Mouse (Mus musculus): ENCODE results near the gene Satb1. TPM values are rescaled to one million over a fixed set of nuclear protein-coding genes. Genes with fewer than 3 reads are reported as not detected.

The Satb1 gene
- 0.81 and 0.92 TPM in 2 replicates for polyA plus RNA-seq (2015; fragmentation: Nextera tagmentation; extraction: Ambion mirVana)

DNA sequence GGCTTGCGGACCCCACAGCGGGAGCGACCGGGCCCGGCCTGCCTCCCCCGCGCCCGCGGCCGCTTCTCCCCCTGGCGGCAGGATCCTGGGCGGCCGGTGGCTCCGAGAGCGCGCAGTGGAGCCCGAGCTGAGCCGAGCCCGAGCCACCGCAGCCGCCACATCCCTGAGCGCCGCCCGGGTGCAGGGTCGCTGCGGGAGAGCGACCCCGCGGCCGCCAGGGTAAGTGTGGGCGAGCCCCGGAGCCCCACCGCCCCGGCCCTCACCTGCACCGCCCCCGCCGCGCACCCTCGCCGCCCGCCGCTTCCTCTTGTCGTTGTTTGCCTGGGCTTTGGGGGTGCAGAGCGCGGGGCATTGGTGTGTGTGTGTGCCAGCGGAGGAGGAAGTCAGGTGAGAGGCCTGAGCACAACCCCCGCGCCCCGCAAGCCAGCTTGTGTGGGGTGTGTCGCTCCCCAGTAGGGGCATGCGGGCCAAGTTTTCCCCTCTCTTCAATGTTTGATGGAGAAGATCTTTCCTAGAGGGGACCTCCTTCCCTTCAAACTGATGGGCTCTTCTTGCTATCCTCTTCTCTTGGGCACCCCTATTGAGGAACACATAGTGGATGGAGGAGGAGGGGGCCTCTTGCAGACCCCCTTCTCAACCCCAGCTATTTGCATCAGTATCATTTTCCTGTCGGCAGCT is at the start of gene Satb1:
TSS of gene Satb1 (minus strand) at position 391 of the 678 bp plus-strand sequence.
- H3K4me3 ChIP-seq (ENCODE audit: low read depth, low read length), result peak within 1 kb of the TSS; percentile 63
- no peaks in the 10 kb centered on the region for H3K4me1 ChIP-seq (ENCODE audit: control insufficient read depth, low read depth, low read length)
- H3K9ac ChIP-seq (ENCODE audit: low read depth, low read length), result peak within 1 kb of the TSS; percentile 12; the same call in 1 of the 2 replicates
- no peak within 1 kb of the TSS for H3K27ac ChIP-seq (ENCODE audit: low read length)
- WGBS (ENCODE audit: insufficient replicate concordance), result under 1% methylated on average over 39 of the region's 52 CpGs
- ATAC-seq (ENCODE audit: low read depth), result peak; percentile 65
- no peaks in the 10 kb centered on the region for H3K9me3 ChIP-seq (replicated peaks; ENCODE audit: control insufficient read depth, low read length)
- H3K27me3 ChIP-seq (ENCODE audit: control insufficient read depth, insufficient read depth, low read depth, low read length), result peaks cover 50% of the 10 kb centered on the region
- peak within 1 kb of the TSS; percentile 68 for H3K4me2 ChIP-seq (ENCODE audit: low read depth, low read length)
- H3K36me3 ChIP-seq (ENCODE audit: control insufficient read depth, insufficient read depth), result no peaks in the 10 kb centered on the region

DNA sequence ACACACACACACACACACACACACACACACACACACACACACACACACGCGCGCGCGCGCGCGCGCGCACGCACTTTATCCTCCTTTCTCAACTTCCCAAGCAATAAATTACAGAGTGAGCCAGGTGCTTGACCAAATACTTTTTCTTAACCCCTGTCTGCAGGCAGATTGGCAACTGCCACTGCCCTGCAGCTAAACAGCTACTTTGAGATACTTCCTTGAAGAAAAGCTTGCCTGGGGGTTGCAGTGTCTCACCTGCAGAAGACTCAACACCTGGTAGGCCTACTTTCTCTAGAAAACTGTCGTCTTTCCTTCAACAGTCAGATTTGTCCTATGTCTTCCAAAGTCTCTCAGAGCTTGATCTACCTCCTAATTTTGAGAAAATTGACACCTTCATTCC is 49.5 kb upstream of the Satb1 start:
- Histone ChIP-seq H3K9me3 (replicated peaks; ENCODE audit: control insufficient read depth, low read length) (no peaks in the 10 kb centered on the region), H3K9ac (ENCODE audit: low read depth, low read length) (no peak overlapping the region), H3K4me3 (ENCODE audit: low read depth, low read length) (no peak overlapping the region), H3K27ac (ENCODE audit: low read length) (no peak overlapping the region), H3K36me3 (ENCODE audit: control insufficient read depth, insufficient read depth) (no peaks in the 10 kb centered on the region), H3K4me1 (ENCODE audit: control insufficient read depth, low read depth, low read length) (no peaks in the 10 kb centered on the region), H3K27me3 (ENCODE audit: control insufficient read depth, insufficient read depth, low read depth, low read length) (no peaks in the 10 kb centered on the region), H3K4me2 (ENCODE audit: low read depth, low read length) (no peak overlapping the region)
- WGBS (ENCODE audit: insufficient replicate concordance), result 52% methylated on average over 3 of the region's 12 CpGs
- ATAC-seq (ENCODE audit: low read depth), result no peak

DNA sequence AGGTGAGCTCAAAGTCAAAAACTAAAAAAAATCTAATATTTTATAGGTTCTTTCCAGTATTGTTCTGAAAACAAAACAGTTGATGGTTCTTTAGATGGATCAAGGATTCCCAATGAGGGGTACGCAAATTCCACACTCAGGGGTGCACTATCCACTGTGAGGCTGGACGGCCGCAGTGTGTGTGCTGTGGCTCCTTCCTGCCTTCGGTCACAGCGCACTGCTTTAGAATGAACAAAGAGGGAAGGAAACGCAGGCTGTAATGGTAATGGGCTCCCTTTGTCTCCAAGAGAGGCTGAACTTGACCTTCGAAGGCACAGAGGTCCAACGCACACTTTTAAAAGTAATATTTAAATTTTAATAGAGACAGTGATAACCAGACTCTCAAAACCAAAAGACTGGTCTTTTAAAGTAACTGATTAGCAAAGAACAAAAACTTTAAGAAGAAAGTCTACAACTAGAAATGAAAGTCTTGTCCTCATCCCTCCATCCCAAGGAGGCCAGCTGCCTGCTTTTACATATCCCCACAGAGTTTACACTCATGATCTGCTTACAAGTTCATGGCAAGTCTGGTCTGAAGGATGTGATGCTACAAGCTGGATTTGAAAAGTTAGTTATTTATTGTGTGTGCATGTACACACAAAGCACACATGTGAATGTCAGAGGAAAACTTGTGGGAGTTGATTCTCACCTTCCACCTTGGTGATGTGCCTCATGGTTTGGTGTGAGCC is 48.0 kb upstream of the Satb1 start:
- no peak overlapping the region for H3K9ac ChIP-seq (ENCODE audit: low read depth, low read length)
- H3K4me1 ChIP-seq (ENCODE audit: control insufficient read depth, low read depth, low read length), result no peaks in the 10 kb centered on the region
- H3K4me2 ChIP-seq (ENCODE audit: low read depth, low read length), result no peak overlapping the region
- no peaks in the 10 kb centered on the region for H3K36me3 ChIP-seq (ENCODE audit: control insufficient read depth, insufficient read depth)
- ATAC-seq (ENCODE audit: low read depth), result no peak
- H3K4me3 ChIP-seq (ENCODE audit: low read depth, low read length), result no peak overlapping the region
- WGBS (ENCODE audit: insufficient replicate concordance), result 52% methylated on average over 8 of the region's 8 CpGs
- H3K9me3 ChIP-seq (replicated peaks; ENCODE audit: control insufficient read depth, low read length), result no peaks in the 10 kb centered on the region
- no peaks in the 10 kb centered on the region for H3K27me3 ChIP-seq (ENCODE audit: control insufficient read depth, insufficient read depth, low read depth, low read length)
- no peak overlapping the region for H3K27ac ChIP-seq (ENCODE audit: low read length)

DNA sequence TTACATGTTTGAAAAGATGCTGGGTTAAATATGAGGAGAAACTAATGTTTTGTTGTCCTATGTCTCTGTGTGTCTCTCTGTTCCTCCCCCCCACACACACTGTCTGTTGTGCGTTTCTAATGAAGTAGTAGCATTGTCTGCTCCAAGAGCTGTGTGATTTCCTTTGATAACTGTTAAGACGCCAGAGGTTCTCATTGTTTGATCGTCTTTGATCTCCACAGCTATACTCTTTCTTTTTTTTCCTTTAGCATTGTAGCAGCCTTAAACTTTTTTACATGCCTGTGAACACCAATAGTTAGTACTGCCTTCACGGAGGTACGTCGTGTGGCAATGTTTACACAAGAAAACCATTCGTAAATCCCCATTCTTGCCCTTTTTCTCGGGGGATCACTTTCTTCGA is 47.1 kb upstream of the Satb1 start:
- 57% methylated on average over 9 of the region's 9 CpGs for WGBS (ENCODE audit: insufficient replicate concordance)
- Histone ChIP-seq H3K4me1 (ENCODE audit: control insufficient read depth, low read depth, low read length) (no peaks in the 10 kb centered on the region), H3K27me3 (ENCODE audit: control insufficient read depth, insufficient read depth, low read depth, low read length) (no peaks in the 10 kb centered on the region), H3K36me3 (ENCODE audit: control insufficient read depth, insufficient read depth) (no peaks in the 10 kb centered on the region), H3K9me3 (replicated peaks; ENCODE audit: control insufficient read depth, low read length) (no peaks in the 10 kb centered on the region), H3K27ac (ENCODE audit: low read length) (no peak overlapping the region), H3K9ac (ENCODE audit: low read depth, low read length) (no peak overlapping the region), H3K4me3 (ENCODE audit: low read depth, low read length) (no peak overlapping the region), H3K4me2 (ENCODE audit: low read depth, low read length) (no peak overlapping the region)
- no peak for ATAC-seq (ENCODE audit: low read depth)

DNA sequence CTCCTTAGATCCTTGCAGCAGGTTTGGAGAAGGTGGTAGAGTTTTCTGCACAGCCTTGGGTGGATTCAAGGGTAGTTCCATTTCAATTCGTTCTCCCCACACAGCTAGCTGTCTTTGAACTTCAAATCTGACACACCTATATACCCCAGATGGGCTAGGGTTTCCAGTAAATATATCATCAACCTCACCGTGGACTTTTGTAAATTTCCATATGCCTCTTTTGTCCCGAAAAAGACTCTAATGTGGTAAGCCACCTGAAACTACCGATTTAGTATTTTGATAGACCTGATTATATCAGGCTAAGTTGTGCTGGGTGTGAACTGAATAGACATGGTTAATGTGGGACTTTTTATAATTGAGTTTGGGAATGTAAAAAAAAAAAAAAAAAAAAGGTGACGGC is 46.6 kb upstream of the Satb1 start:
- no peaks in the 10 kb centered on the region for H3K4me1 ChIP-seq (ENCODE audit: control insufficient read depth, low read depth, low read length)
- H3K4me3 ChIP-seq (ENCODE audit: low read depth, low read length), result no peak overlapping the region
- no peak for ATAC-seq (ENCODE audit: low read depth)
- no peak overlapping the region for H3K27ac ChIP-seq (ENCODE audit: low read length)
- H3K27me3 ChIP-seq (ENCODE audit: control insufficient read depth, insufficient read depth, low read depth, low read length), result no peaks in the 10 kb centered on the region
- no peak overlapping the region for H3K4me2 ChIP-seq (ENCODE audit: low read depth, low read length)
- no peaks in the 10 kb centered on the region for H3K36me3 ChIP-seq (ENCODE audit: control insufficient read depth, insufficient read depth)
- WGBS (ENCODE audit: insufficient replicate concordance), result 61% methylated on average over 5 of the region's 5 CpGs
- no peaks in the 10 kb centered on the region for H3K9me3 ChIP-seq (replicated peaks; ENCODE audit: control insufficient read depth, low read length)
- H3K9ac ChIP-seq (ENCODE audit: low read depth, low read length), result no peak overlapping the region

DNA sequence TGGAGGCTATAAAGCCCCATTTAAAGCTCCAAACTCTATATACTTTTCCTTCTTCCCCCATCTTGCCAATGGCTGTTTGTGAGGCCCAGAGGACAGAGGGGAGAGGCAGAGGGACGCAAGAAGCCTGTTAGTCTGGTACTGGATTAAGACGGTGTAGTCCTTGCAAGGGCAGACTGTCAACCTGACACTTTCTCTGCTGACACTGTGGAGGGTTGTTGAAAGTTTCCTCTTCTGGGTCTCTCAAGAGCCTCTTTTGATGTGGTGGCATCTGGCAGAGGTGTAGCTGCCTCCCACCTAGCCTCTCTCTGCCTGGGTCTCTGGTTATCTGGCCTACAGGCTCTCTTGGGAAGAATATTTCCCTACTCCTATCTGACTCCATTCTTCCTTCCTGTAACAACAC is 46.1 kb upstream of the Satb1 start:
- Histone ChIP-seq H3K4me3 (ENCODE audit: low read depth, low read length) (no peak overlapping the region), H3K4me2 (ENCODE audit: low read depth, low read length) (no peak overlapping the region), H3K4me1 (ENCODE audit: control insufficient read depth, low read depth, low read length) (no peaks in the 10 kb centered on the region), H3K9me3 (replicated peaks; ENCODE audit: control insufficient read depth, low read length) (no peaks in the 10 kb centered on the region), H3K36me3 (ENCODE audit: control insufficient read depth, insufficient read depth) (no peaks in the 10 kb centered on the region), H3K27me3 (ENCODE audit: control insufficient read depth, insufficient read depth, low read depth, low read length) (no peaks in the 10 kb centered on the region), H3K27ac (ENCODE audit: low read length) (no peak overlapping the region), H3K9ac (ENCODE audit: low read depth, low read length) (no peak overlapping the region)
- ATAC-seq (ENCODE audit: low read depth), result no peak
- 62% methylated on average over 2 of the region's 2 CpGs for WGBS (ENCODE audit: insufficient replicate concordance)

DNA sequence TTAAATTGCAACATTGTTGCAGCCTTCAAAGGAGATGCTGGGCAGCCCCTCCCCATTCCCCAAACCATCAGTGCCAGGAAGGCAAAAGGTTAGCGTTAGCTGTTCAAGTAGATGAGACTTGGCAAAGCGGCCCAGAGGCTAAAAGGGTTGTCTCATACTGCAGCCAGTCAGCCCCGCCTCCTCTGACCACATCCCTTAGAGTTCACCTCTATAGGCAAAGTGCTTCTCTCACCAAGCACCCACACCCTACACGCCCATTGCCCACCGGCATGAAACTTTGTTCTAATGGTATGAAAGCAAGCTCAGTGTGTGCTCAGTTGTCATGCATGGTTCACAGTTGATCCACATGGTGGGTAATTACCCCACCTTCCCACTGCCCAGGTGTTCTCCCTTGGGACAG is 43.4 kb upstream of the Satb1 start:
- 71% methylated on average over 5 of the region's 5 CpGs for WGBS (ENCODE audit: insufficient replicate concordance)
- no peaks in the 10 kb centered on the region for H3K9me3 ChIP-seq (replicated peaks; ENCODE audit: control insufficient read depth, low read length)
- H3K27me3 ChIP-seq (ENCODE audit: control insufficient read depth, insufficient read depth, low read depth, low read length), result no peaks in the 10 kb centered on the region
- no peak overlapping the region for H3K4me2 ChIP-seq (ENCODE audit: low read depth, low read length)
- no peak overlapping the region for H3K9ac ChIP-seq (ENCODE audit: low read depth, low read length)
- H3K4me3 ChIP-seq (ENCODE audit: low read depth, low read length), result no peak overlapping the region
- no peak for ATAC-seq (ENCODE audit: low read depth)
- H3K4me1 ChIP-seq (ENCODE audit: control insufficient read depth, low read depth, low read length), result no peaks in the 10 kb centered on the region
- H3K36me3 ChIP-seq (ENCODE audit: control insufficient read depth, insufficient read depth), result no peaks in the 10 kb centered on the region
- H3K27ac ChIP-seq (ENCODE audit: low read length), result no peak overlapping the region

DNA sequence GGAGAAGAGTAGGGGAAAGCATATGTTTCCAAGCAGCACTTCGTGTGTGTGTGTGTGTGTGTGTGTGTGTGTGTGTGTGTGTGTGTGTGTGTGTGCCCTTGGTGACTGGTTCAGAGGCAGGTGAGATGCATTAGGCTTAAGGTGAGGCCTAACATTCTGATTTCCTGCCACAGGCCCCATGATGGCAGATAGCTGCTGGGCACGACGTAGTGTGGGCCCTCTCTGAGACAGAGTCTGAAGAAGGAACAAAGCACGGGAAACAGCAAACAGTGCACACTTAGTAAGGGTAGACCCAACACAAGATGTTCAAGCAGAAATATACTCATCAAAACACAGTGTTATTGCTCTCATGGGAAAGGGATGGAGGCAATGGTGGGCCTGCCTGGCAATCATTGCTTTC is 24.5 kb upstream of the Satb1 start:
- Histone ChIP-seq H3K9me3 (replicated peaks; ENCODE audit: control insufficient read depth, low read length) (no peaks in the 10 kb centered on the region), H3K27me3 (ENCODE audit: control insufficient read depth, insufficient read depth, low read depth, low read length) (no peaks in the 10 kb centered on the region), H3K9ac (ENCODE audit: low read depth, low read length) (no peak overlapping the region), H3K4me1 (ENCODE audit: control insufficient read depth, low read depth, low read length) (no peaks in the 10 kb centered on the region), H3K36me3 (ENCODE audit: control insufficient read depth, insufficient read depth) (no peaks in the 10 kb centered on the region), H3K27ac (ENCODE audit: low read length) (no peak overlapping the region), H3K4me2 (ENCODE audit: low read depth, low read length) (no peak overlapping the region), H3K4me3 (ENCODE audit: low read depth, low read length) (no peak overlapping the region)
- no peak for ATAC-seq (ENCODE audit: low read depth)
- 67% methylated on average over 4 of the region's 4 CpGs for WGBS (ENCODE audit: insufficient replicate concordance)

DNA sequence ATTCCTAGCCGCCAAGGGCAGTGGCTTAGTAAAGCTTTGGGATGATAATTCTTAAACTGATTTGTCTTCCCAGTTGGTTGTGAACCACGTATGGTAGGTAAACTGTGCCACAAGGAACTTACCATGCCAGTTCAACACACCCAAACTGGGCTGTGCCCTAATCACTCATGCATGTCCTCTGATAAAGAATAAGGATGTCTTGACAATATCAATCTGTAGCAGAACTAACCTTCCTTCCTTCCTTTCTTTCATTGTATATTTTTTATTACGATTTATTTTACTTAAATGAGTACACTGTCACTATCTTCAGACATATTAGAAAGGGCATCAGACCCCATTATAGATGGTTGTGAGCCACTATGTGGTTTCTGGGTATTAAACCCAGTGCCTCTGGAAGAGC is 23.2 kb upstream of the Satb1 start:
- H3K9me3 ChIP-seq (replicated peaks; ENCODE audit: control insufficient read depth, low read length), result no peaks in the 10 kb centered on the region
- no peaks in the 10 kb centered on the region for H3K27me3 ChIP-seq (ENCODE audit: control insufficient read depth, insufficient read depth, low read depth, low read length)
- H3K4me1 ChIP-seq (ENCODE audit: control insufficient read depth, low read depth, low read length), result no peaks in the 10 kb centered on the region
- no peak overlapping the region for H3K27ac ChIP-seq (ENCODE audit: low read length)
- no peak overlapping the region for H3K4me3 ChIP-seq (ENCODE audit: low read depth, low read length)
- no peak overlapping the region for H3K9ac ChIP-seq (ENCODE audit: low read depth, low read length)
- no peak for ATAC-seq (ENCODE audit: low read depth)
- WGBS (ENCODE audit: insufficient replicate concordance), result 58% methylated on average over 3 of the region's 3 CpGs
- no peak overlapping the region for H3K4me2 ChIP-seq (ENCODE audit: low read depth, low read length)
- no peaks in the 10 kb centered on the region for H3K36me3 ChIP-seq (ENCODE audit: control insufficient read depth, insufficient read depth)
